Mouse (Mus musculus): Measurements from ENCODE around the gene Ak9.

GRCm38 (mm10) chr10:41473782-41474468, 170.1 kb downstream of the Ak9 start:
- TF ChIP-seq POLR2A (IDR thresholded peaks at IDR 0.05; ENCODE audit: extremely low read depth, insufficient read depth, low read length) (no peak), CTCF (IDR thresholded peaks at IDR 0.05; ENCODE audit: extremely low read depth, insufficient read depth, low read length) (no peak)

All from cortical plate, adult 2 months (tissue).